Mouse (Mus musculus) liver, postnatal 0 days (tissue): ENCODE results near the gene Med22. TPM values are rescaled to one million over a fixed set of nuclear protein-coding genes. Genes with fewer than 3 reads are reported as not detected.

Experiments
- ATAC-seq: fragments of 200-750 bp; cut with Nextera tagmentation; 2 replicates; pipeline ENCODE4 v1.8.0; 2017; ENCODE audit warnings: mild to moderate bottlenecking, moderate library complexity
- DNase-seq: peaks from one replicate; pipeline ENCODE4 v3.0.0-alpha.2; 2016
- H3K27ac ChIP-seq: fragments of 300-500 bp; sonication (generic); 2 replicates; pipeline ENCODE4 v1.5.1; 2014; ENCODE audit warnings: antibody characterized with exemption, moderate library complexity, mild to moderate bottlenecking, low read depth
- H3K27me3 ChIP-seq: fragments of 300-500 bp; sonication (generic); 2 replicates; pipeline ENCODE4 v1.6.1; 2014; ENCODE audit warnings: low read length, control low read depth, mixed read lengths; ENCODE audit not compliant: insufficient read depth
- H3K36me3 ChIP-seq: fragments of 300-500 bp; sonication (generic); replicated peaks from 2 replicates; pipeline ENCODE4 v1.6.1; 2014; ENCODE audit warnings: mild to moderate bottlenecking, control low read depth, low read length, moderate library complexity, mixed read lengths; ENCODE audit not compliant: insufficient read depth
- H3K4me1 ChIP-seq: fragments of 300-500 bp; sonication (generic); 2 replicates; pipeline ENCODE4 v1.6.1; 2014; ENCODE audit warnings: antibody characterized with exemption, mild to moderate bottlenecking, control low read depth; ENCODE audit not compliant: insufficient read depth
- H3K4me2 ChIP-seq: fragments of 300-500 bp; sonication (generic); 2 replicates; pipeline ENCODE4 v1.6.1; 2014; ENCODE audit warnings: low read depth, mild to moderate bottlenecking, low read length, moderate library complexity, mixed read lengths
- H3K4me3 ChIP-seq: fragments of 300-500 bp; sonication (generic); 2 replicates; pipeline ENCODE4 v1.5.1; 2014; ENCODE audit warnings: low read depth, low read length
- H3K9ac ChIP-seq: fragments of 300-500 bp; sonication (generic); replicated peaks from 2 replicates; pipeline ENCODE4 v1.6.1; 2014; ENCODE audit warnings: mild to moderate bottlenecking, moderate library complexity
- H3K9me3 ChIP-seq: fragments of 300-500 bp; sonication (generic); 2 replicates; pipeline ENCODE4 v1.6.1; 2016; ENCODE audit warnings: mild to moderate bottlenecking, control low read depth, low read length, mixed read lengths
- CTCF ChIP-seq: sonication (generic); IDR thresholded peaks from 2 replicates; pipeline ENCODE4 v1.5.1; 2016; ENCODE audit warnings: antibody characterized with exemption, low read depth
- EP300 ChIP-seq: IDR thresholded peaks from 2 replicates; pipeline ENCODE4 v1.6.1; 2016; ENCODE audit warnings: antibody characterized with exemption, low read depth, mild to moderate bottlenecking
- WGBS: fragments of 180-500 bp; shearing (Covaris S2); extraction: QIAGEN DNeasy Blood & Tissue Kit; methylation state at CpG from one replicate; pipeline ENCODE4 v1.1.7; 2014; ENCODE audit not compliant: insufficient replicate concordance; 5-methylcytosine and 5-hydroxymethylcytosine counted together
- polyA plus RNA-seq: library from polyadenylated mRNA; unstranded; fragments of >200 nt; fragmentation: Nextera tagmentation; extraction: Ambion mirVana; gene quantifications from 2 replicates; pipeline ENCODE4 v1.2.1, GENCODE M21; 2015

The Med22 gene
- polyA plus RNA-seq, 1 experiment from 2014 or later = 13.2 TPM

GRCm38 (mm10) chr2:26933304-26934055 is 23.0 kb upstream of the Med22 start, which contains the start of the genes Surf4 and Stkld1:
Surf4 (minus strand) TSS chr2:26933928.
Stkld1 (plus strand) TSS chr2:26934047.
- Histone ChIP-seq H3K27me3 (no peaks in the 10 kb centered on the region), H3K4me3 (peak within 1 kb of the TSS; percentile 97), H3K27ac (peak within 1 kb of the TSS; percentile 98), H3K4me2 (peak within 1 kb of the TSS; percentile 94), H3K36me3 (peaks cover 12% of the 10 kb centered on the region), H3K9me3 (no peaks in the 10 kb centered on the region), H3K4me1 (peaks cover 34% of the 10 kb centered on the region), H3K9ac (peak within 1 kb of the TSS; percentile 100)
- TF ChIP-seq EP300 (no peak), CTCF (no peak)
- 2% methylated on average over 32 of the region's 70 CpGs for WGBS
- DNase-seq = peak; percentile 98
- ATAC-seq = peak; percentile 95

DNA sequence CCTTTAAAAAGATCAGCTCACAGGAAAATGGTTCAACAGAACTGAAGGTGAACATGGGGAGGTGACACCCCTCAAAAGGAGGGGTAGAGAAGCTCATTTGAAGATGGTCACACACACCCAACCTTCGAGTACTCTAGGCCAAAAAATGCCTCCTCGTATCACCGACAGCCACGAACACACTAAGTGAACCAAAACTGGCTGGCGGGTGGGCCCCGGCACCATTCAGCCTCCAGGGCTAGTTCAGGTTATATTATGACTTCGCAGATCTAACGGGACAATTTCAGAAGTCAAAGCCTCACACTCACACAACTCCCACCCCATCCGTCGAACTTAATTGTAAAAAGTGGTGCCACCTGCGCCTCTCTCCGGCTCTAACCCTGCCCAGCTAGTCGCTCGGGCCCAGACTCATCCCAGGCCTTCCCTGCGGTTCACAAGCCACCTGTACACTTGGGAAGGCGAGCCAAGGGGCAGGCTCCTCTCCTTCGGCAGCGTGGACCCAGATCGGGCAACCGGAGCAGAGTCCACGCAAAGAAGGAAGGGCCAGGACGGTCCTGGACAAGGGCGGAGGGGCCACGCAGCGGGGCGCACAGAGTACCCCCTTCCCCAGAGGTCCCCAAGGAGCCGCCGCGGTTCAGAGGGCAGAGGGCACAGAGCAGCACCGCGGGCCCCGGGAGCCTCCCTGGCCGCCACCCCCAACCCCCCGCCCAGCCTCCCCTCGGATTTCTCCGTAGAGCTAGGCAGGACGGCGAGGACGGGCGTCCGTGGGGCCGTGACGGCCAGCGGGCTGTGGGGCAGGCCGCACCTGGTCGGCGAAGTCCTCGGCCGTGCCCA is 22.2 kb upstream of the Med22 start:
- H3K4me1 ChIP-seq = peaks cover 37% of the 10 kb centered on the region
- ATAC-seq = peak; percentile 38
- 2% methylated on average over 29 of the region's 49 CpGs for WGBS

GRCm38 (mm10) chr2:26930390-26930789 is 19.9 kb upstream of the Med22 start:
- Histone ChIP-seq H3K4me1 (peaks cover 38% of the 10 kb centered on the region), H3K4me3 (no peak overlapping the region), H3K9ac (0 out of 2 replicates have a peak overlapping the region, but pooled peaks have one; percentile 27), H3K9me3 (no peaks in the 10 kb centered on the region), H3K36me3 (peaks cover 34% of the 10 kb centered on the region), H3K27ac (peak overlapping the region; percentile 23; the same call in 1 of the 2 replicates), H3K27me3 (no peaks in the 10 kb centered on the region), H3K4me2 (0 out of 2 replicates have a peak overlapping the region, but pooled peaks have one; percentile 16)
- TF ChIP-seq EP300 (no peak), CTCF (peak; percentile 91)
- DNase-seq (peak; percentile 75), ATAC-seq (no peak)
- WGBS = 19% methylated on average over 1 of the region's 1 CpGs

More for the DNA sequence above, 22.2 kb upstream of the Med22 start:
- Histone ChIP-seq H3K4me3 (peak overlapping the region; percentile 97), H3K27ac (peak overlapping the region; percentile 98), H3K9me3 (no peaks in the 10 kb centered on the region), H3K9ac (peak overlapping the region; percentile 100), H3K36me3 (peaks cover 16% of the 10 kb centered on the region), H3K27me3 (no peaks in the 10 kb centered on the region), H3K4me2 (peak overlapping the region; percentile 94)
- TF ChIP-seq CTCF = no peak
- no peak for TF ChIP-seq EP300
- DNase-seq = no peak

- ATAC-seq = peak; percentile 18; the same call in 1 of the 2 replicates
- no peaks in the 10 kb centered on the region for H3K27me3 ChIP-seq
- peak overlapping the region; percentile 49; the same call in 1 of the 2 replicates for H3K27ac ChIP-seq
- H3K4me2 ChIP-seq = no peak overlapping the region
- no peak overlapping the region for H3K4me3 ChIP-seq
- H3K9ac ChIP-seq = 0 out of 2 replicates have a peak overlapping the region, but pooled peaks have one; percentile 13
- no peak for TF ChIP-seq EP300
- no peak for TF ChIP-seq CTCF
- no peak for DNase-seq
- 69% methylated on average over 6 of the region's 6 CpGs for WGBS
- no peaks in the 10 kb centered on the region for H3K9me3 ChIP-seq
- peaks cover 34% of the 10 kb centered on the region for H3K4me1 ChIP-seq
- peaks cover 58% of the 10 kb centered on the region for H3K36me3 ChIP-seq
Observed at GRCm38 (mm10) chr2:26927745-26928476, 17.4 kb upstream of the Med22 start.

- Histone ChIP-seq H3K36me3 (peaks cover 85% of the 10 kb centered on the region), H3K27ac (no peak overlapping the region), H3K4me2 (no peak overlapping the region), H3K9me3 (no peaks in the 10 kb centered on the region), H3K4me3 (no peak overlapping the region), H3K9ac (no peak overlapping the region), H3K27me3 (no peaks in the 10 kb centered on the region), H3K4me1 (peaks cover 12% of the 10 kb centered on the region)
- TF ChIP-seq EP300 (no peak), CTCF (no peak)
- ATAC-seq (peak; percentile 64), DNase-seq (peak; percentile 50)
- WGBS = 67% methylated on average over 9 of the region's 9 CpGs
Observed at GRCm38 (mm10) chr2:26921784-26922183, 11.3 kb upstream of the Med22 start.
